Mouse (Mus musculus): ENCODE measurements around the gene Fam169a. TPM values are rescaled to one million over a fixed set of nuclear protein-coding genes. Genes with fewer than 3 reads are reported as not detected.
"Not testable (repeated sequence)": the region's sequence is repeated elsewhere in the genome, so short reads cannot be mapped to it uniquely, and the experiment has no call there.

Gene Fam169a
- polyA plus RNA-seq, 1 experiment from 2014 or later, result 1.4 TPM

- Histone ChIP-seq H3K27ac (no peak overlapping the region), H3K27me3 (peaks cover 2% of the 10 kb centered on the region; the same call in 1 of the 2 replicates), H3K4me2 (no peak overlapping the region), H3K36me3 (no peaks in the 10 kb centered on the region), H3K4me1 (no peaks in the 10 kb centered on the region; the same call in 1 of the 2 replicates), H3K9ac (no peak overlapping the region), H3K4me3 (no peak overlapping the region), H3K9me3 (no peaks in the 10 kb centered on the region)
- WGBS, result 84% methylated on average over 3 of the region's 3 CpGs
- ATAC-seq (ENCODE audit: borderline replicate concordance, extremely low read depth, low FRiP score, low TSS enrichment), result no peak
Observed at GRCm38 (mm10) chr13:97062151-97062550, 4.9 kb upstream of the Fam169a start.

GRCm38 (mm10) chr13:97063431-97063830 lies 3.7 kb upstream of the Fam169a start:
- Histone ChIP-seq H3K36me3 (no peaks in the 10 kb centered on the region), H3K4me1 (no peaks in the 10 kb centered on the region; the same call in 1 of the 2 replicates), H3K4me3 (no peak overlapping the region), H3K9me3 (no peaks in the 10 kb centered on the region), H3K4me2 (no peak overlapping the region), H3K9ac (no peak overlapping the region), H3K27me3 (peaks cover 14% of the 10 kb centered on the region; the same call in 1 of the 2 replicates), H3K27ac (no peak overlapping the region)
- 85% methylated on average over 2 of the region's 2 CpGs for WGBS
- ATAC-seq (ENCODE audit: borderline replicate concordance, extremely low read depth, low FRiP score, low TSS enrichment), result no peak

GRCm38 (mm10) chr13:97064413-97064812 lies 2.7 kb upstream of the Fam169a start:
- ATAC-seq (ENCODE audit: borderline replicate concordance, extremely low read depth, low FRiP score, low TSS enrichment), result peak; percentile 5; the same call in 1 of the 2 replicates
- H3K4me3 ChIP-seq, result no peak overlapping the region
- H3K27ac ChIP-seq, result no peak overlapping the region
- no peaks in the 10 kb centered on the region for H3K36me3 ChIP-seq
- H3K4me2 ChIP-seq, result no peak overlapping the region
- WGBS, result 29% methylated on average over 3 of the region's 3 CpGs
- no peak overlapping the region for H3K9ac ChIP-seq
- H3K27me3 ChIP-seq, result peaks cover 21% of the 10 kb centered on the region
- H3K4me1 ChIP-seq, result no peaks in the 10 kb centered on the region; the same call in 1 of the 2 replicates
- H3K9me3 ChIP-seq, result no peaks in the 10 kb centered on the region

- H3K36me3 ChIP-seq, H3K4me3 ChIP-seq, H3K9me3 ChIP-seq, H3K27ac ChIP-seq, H3K4me1 ChIP-seq, H3K4me2 ChIP-seq, H3K9ac ChIP-seq: not testable (repeated sequence)
- peak; percentile 21; the same call in 1 of the 2 replicates for ATAC-seq (ENCODE audit: borderline replicate concordance, extremely low read depth, low FRiP score, low TSS enrichment)
- peaks cover 28% of the 10 kb centered on the region for H3K27me3 ChIP-seq
- 40% methylated on average over 18 of the region's 18 CpGs for WGBS
Observed at GRCm38 (mm10) chr13:97064844-97065621, 2.1 kb upstream of the Fam169a start.

- Histone ChIP-seq H3K9me3 (no peaks in the 10 kb centered on the region), H3K4me3 (no peak overlapping the region), H3K9ac (no peak overlapping the region), H3K27ac (no peak overlapping the region), H3K36me3 (no peaks in the 10 kb centered on the region), H3K4me2 (no peak overlapping the region), H3K27me3 (peaks cover 46% of the 10 kb centered on the region), H3K4me1 (peaks cover 3% of the 10 kb centered on the region; the same call in 1 of the 2 replicates)
- WGBS, result 26% methylated on average over 6 of the region's 6 CpGs
- no peak for ATAC-seq (ENCODE audit: borderline replicate concordance, extremely low read depth, low FRiP score, low TSS enrichment)
Observed at GRCm38 (mm10) chr13:97067691-97068090, 605 bp downstream of the Fam169a start.

GRCm38 (mm10) chr13:97068151-97068550 lies 1.1 kb downstream of the Fam169a start:
- peaks cover 3% of the 10 kb centered on the region; the same call in 1 of the 2 replicates for H3K4me1 ChIP-seq
- H3K9me3 ChIP-seq, result no peaks in the 10 kb centered on the region
- peaks cover 51% of the 10 kb centered on the region for H3K27me3 ChIP-seq
- H3K4me3 ChIP-seq, result no peak overlapping the region
- no peak overlapping the region for H3K27ac ChIP-seq
- no peak overlapping the region for H3K4me2 ChIP-seq
- ATAC-seq (ENCODE audit: borderline replicate concordance, extremely low read depth, low FRiP score, low TSS enrichment), result no peak
- no peak overlapping the region for H3K9ac ChIP-seq
- H3K36me3 ChIP-seq, result no peaks in the 10 kb centered on the region
- WGBS, result 64% methylated on average over 8 of the region's 8 CpGs

- Histone ChIP-seq H3K36me3 (no peaks in the 10 kb centered on the region), H3K9ac (peak overlapping the region; percentile 33), H3K4me2 (peak overlapping the region; percentile 100), H3K4me3 (peak overlapping the region; percentile 76), H3K9me3 (no peaks in the 10 kb centered on the region), H3K4me1 (peaks cover 3% of the 10 kb centered on the region; the same call in 1 of the 2 replicates), H3K27ac (no peak overlapping the region), H3K27me3 (peaks cover 52% of the 10 kb centered on the region)
- ATAC-seq (ENCODE audit: borderline replicate concordance, extremely low read depth, low FRiP score, low TSS enrichment), result peak; percentile 46; the same call in 1 of the 2 replicates
- 1% methylated on average over 69 of the region's 85 CpGs for WGBS
Observed at GRCm38 (mm10) chr13:97070931-97071625, 4.0 kb downstream of the Fam169a start.

GRCm38 (mm10) chr13:97071626-97072241 lies 4.6 kb downstream of the Fam169a start:
- H3K4me2 ChIP-seq, result peak overlapping the region; percentile 100
- peaks cover 52% of the 10 kb centered on the region for H3K27me3 ChIP-seq
- under 1% methylated on average over 49 of the region's 76 CpGs for WGBS
- H3K9ac ChIP-seq, result peak overlapping the region; percentile 33
- peaks cover 3% of the 10 kb centered on the region; the same call in 1 of the 2 replicates for H3K4me1 ChIP-seq
- ATAC-seq (ENCODE audit: borderline replicate concordance, extremely low read depth, low FRiP score, low TSS enrichment), result peak; percentile 62
- peak overlapping the region; percentile 76 for H3K4me3 ChIP-seq
- no peak overlapping the region for H3K27ac ChIP-seq
- no peaks in the 10 kb centered on the region for H3K36me3 ChIP-seq
- no peaks in the 10 kb centered on the region for H3K9me3 ChIP-seq

GRCm38 (mm10) chr13:97073497-97073896 lies 6.4 kb downstream of the Fam169a start:
- ATAC-seq (ENCODE audit: borderline replicate concordance, extremely low read depth, low FRiP score, low TSS enrichment), result no peak
- no peaks in the 10 kb centered on the region for H3K9me3 ChIP-seq
- peaks cover 3% of the 10 kb centered on the region; the same call in 1 of the 2 replicates for H3K4me1 ChIP-seq
- WGBS, result 38% methylated on average over 1 of the region's 1 CpGs
- no peak overlapping the region for H3K4me2 ChIP-seq
- no peak overlapping the region for H3K4me3 ChIP-seq
- H3K27ac ChIP-seq, result no peak overlapping the region
- H3K27me3 ChIP-seq, result peaks cover 37% of the 10 kb centered on the region
- H3K9ac ChIP-seq, result no peak overlapping the region
- H3K36me3 ChIP-seq, result no peaks in the 10 kb centered on the region

- Histone ChIP-seq H3K4me2 (no peak overlapping the region), H3K4me3 (no peak overlapping the region), H3K36me3 (no peaks in the 10 kb centered on the region), H3K9ac (no peak overlapping the region), H3K27me3 (peaks cover 7% of the 10 kb centered on the region; the same call in 1 of the 2 replicates), H3K4me1 (no peaks in the 10 kb centered on the region), H3K27ac (no peak overlapping the region), H3K9me3 (no peaks in the 10 kb centered on the region)
- WGBS, result 88% methylated on average over 2 of the region's 2 CpGs
- ATAC-seq (ENCODE audit: borderline replicate concordance, extremely low read depth, low FRiP score, low TSS enrichment), result no peak
Observed at GRCm38 (mm10) chr13:97077556-97077955, 10.5 kb downstream of the Fam169a start.

GRCm38 (mm10) chr13:97080201-97080600 lies 13.1 kb downstream of the Fam169a start:
- Histone ChIP-seq H3K36me3 (no peaks in the 10 kb centered on the region), H3K4me1 (no peaks in the 10 kb centered on the region), H3K27ac (no peak overlapping the region), H3K27me3 (no peaks in the 10 kb centered on the region), H3K9ac (no peak overlapping the region), H3K4me2 (no peak overlapping the region), H3K9me3 (no peaks in the 10 kb centered on the region), H3K4me3 (no peak overlapping the region)
- 65% methylated on average over 2 of the region's 2 CpGs for WGBS
- no peak for ATAC-seq (ENCODE audit: borderline replicate concordance, extremely low read depth, low FRiP score, low TSS enrichment)

Measured in lung, embryonic 15.5 days (tissue).